Mouse (Mus musculus): ENCODE measurements at regions not wholly inside any gene's neighbourhood (a gene's known extent, or its start where the extent isn't known, plus 50 kb on each side); places are given as distances from the start of the nearest gene placed in this dataset.
A peak's percentile ranks its signal among the peaks of the same experiment; 100 is the strongest.

DNA sequence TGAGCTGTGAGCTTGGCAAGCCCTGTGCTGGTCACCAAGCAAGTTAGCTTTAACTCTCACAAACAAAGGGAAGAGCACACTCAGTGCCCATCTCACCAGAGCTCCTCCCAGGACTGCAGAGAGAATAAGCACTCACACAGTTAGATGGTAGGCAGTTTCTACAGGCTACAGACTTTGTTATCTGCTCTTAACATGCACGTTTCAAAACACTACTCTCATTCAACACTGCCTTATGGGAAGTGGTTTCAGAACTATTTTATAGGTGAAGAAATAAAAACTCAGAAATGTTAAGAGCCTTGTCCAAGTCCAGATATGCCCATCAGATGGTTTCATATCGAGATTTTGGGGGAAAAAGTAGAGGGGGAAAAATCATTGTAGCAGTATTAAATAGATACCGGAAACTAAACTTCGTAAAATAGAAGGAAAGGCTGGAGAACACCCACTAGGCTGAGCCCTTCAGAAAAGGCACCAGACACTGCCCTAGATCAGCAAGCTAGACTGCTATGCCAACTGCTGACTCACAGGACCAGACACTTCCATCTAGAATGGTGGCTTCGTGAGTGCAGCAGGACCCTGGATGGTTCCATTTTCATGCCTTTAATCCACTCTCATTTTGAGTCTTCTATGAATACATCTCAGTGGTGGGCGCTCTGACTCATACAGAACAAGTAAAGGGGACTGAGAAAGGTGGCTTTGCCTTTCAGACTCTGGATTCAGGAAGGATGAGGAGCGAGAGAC, 51.3 kb upstream of the Serbp1 start:
- DNase-seq: no peak

GRCm38 (mm10) chr6:67184662-67185061, 53.3 kb upstream of the Serbp1 start:
- no peak for DNase-seq

- DNase-seq: no peak
These were observed 54.3 kb upstream of the Serbp1 start for GRCm38 (mm10) chr6:67183481-67184215.

GRCm38 (mm10) chr6:67182453-67182852, 55.5 kb upstream of the Serbp1 start:
- DNase-seq: no peak

- DNase-seq: no peak
These were observed 56.5 kb upstream of the Serbp1 start for GRCm38 (mm10) chr6:67181459-67181858.

DNA sequence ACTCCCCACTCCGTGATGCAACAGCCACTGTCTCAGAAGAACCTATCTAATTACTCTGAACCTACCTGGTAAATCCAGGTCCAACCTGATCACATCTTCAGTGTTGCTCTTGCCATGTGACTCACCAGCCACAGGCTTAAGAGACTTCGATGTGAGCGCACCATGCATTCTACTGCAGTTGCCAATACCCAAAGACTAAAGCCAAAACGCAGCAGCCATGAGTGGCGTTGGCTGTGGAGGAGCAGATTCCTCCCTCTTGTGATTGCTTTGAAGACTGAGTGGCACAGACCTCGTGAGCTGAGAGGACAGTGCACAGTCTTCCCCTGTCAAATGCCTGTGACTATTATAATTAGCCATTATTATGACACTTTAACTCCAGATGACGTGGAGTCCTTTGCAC, 58.6 kb upstream of the Serbp1 start:
- DNase-seq: peak; percentile 28 to 40

- DNase-seq: no peak
These were observed 59.4 kb upstream of the Serbp1 start for GRCm38 (mm10) chr6:67178531-67178930.

GRCm38 (mm10) chr6:67178101-67178500, 59.9 kb upstream of the Serbp1 start:
- peak; percentile 37 to 61 for DNase-seq

DNA sequence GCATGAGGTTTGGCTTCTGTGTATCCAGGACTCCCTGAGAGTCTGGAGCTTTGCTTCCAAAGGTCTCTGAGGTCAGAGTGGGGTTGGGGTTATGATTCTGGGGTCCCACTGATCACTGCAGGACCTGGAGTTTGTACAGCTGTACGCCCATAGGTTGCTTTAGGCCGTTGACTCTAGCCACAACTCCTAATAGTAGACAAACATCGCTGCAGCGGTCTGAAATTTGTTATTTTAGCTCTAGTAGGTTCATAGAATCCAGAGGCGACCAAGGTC, 67.4 kb upstream of the Serbp1 start:
- DNase-seq: no peak

DNA sequence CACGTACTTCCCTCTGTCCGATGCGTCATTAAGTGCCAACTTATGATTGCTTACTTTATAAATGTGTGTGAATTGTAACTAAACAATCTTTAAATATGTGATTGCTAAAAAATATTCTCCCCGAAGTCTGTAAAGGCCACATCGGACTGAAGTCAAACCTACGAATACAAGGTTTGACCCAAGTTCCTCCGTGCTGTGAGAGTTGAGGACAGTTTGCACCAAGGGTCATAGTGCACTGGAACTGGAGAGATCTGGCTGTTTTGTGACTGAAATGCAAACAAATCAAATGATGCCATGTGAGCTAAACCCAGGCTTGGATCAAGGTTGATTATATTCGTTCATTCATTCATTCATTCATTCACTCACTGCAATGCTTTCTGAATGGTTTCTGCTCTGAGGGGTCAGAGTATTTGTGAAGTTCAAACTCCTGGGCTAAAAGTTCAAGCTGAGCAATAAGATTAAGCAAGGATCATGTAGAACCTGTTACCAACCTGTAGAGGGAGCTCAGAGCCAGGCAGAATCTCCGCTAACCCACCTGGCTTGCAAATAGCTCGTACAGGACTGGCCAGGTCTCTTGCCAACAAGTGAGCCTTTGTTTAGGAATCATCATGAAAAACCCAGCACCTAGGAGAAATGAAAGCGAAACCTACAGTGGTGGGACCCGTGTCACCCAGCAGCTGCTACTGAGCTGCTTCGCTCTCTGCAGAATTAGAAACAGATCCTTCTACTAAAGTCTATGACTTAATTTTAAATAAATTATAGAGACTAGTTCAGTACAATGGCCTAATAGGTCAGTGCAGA, 67.9 kb upstream of the Serbp1 start:
- DNase-seq: peak; percentile 62 to 77

DNA sequence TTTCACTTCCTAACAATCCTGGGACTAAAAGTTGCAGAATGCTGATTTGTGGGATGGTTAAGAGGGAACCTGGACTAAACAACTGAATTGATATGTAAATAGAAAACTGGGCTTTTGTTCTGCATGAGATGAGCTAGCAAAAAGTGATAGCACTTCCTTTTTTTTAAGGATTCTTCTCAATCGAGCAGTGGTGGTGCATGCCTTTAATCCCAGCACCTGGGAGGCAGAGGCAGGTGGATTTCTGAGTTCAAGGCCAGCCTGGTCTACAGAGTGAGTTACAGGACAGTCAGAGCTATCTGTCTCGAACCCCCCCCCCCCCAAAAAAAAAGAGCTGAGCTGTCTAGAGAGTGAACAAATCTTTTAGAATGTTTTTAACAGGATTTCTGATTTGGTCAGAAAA, 69.2 kb upstream of the Serbp1 start:
- DNase-seq: no peak

GRCm38 (mm10) chr6:67168031-67168777, 69.8 kb upstream of the Serbp1 start:
- DNase-seq: peak; percentile 39 to 42

DNA sequence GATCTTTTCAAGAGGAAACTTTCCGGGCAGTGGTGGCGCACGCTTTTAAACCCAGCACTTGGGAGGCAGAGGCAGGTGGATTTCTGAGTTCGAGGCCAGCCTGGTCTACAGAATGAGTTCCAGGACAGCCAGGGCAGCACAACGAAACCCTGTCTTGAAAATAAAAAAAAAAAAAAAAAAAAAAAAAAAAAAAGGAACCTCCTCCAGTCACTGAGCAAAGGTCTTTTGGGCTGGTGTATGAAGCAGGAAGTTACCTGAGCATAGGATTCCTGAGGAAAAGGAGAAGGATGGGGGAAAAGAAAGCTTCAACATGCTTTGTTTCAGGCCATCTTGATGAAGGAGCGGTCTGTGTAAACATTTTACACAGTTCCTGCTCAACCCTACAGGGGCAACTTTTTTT, 72.9 kb upstream of the Serbp1 start:
- no peak for DNase-seq

DNA sequence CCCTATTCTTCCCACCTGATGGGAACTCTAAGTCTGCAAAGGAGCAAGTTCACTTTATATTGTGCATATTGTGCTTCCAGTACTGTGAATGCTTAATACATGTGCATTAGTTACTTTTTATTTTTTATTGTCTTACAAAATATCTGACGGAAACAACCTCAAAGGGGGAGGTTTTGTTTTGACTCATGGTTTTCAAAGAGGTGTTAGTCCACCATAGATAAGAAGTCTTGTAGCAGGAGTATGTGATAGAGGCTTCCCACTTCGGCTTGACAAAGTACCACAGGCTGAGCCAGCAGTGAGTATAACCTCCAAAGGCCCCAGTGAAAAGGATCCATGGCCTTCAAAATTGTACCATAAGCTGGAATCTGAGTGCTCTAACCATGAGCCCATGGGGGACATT, 74.0 kb upstream of the Serbp1 start:
- no peak for DNase-seq

GRCm38 (mm10) chr6:67162814-67163213, 75.2 kb upstream of the Serbp1 start:
- peak in 1 of 2 experiments; percentile 51 for DNase-seq

DNA sequence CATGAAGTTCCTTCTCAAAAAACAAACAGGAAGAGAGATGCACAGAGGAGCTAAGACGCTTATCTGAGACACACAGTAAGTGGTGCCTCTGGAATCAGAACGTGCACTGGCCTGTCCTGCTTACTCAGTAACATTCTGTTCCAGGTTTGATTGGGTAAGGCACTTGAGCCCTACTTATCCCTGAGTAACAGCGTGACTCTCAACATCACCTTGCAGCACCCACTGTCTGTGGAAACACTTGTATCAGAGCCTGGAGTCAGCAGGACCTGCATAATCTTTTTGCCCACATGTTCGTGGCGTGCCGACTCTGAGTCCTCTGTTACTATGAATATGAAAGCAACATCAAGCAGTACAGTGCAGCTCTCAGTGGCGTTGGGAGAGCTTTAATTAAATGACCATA, 76.4 kb upstream of the Serbp1 start:
- no peak for DNase-seq

DNA sequence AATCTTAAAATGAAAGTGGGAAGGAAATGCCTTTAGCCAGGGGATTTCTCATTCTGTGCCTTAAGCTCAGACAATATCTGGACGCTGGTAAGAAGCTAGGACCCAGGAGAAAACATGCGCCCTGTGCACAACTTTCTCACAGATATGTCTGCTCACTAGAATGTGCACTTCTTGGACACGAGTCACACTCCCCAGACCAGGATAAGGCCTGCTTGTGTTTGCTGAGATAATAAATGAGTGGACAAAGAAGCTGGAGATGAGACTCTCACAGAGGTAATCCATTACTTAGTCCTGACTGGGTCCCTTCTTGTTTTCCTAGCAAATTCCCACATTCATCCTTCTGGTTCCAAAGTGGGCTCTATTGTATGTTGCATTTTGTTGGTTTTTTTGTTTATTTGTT, 77.4 kb upstream of the Serbp1 start:
- no peak for DNase-seq

- DNase-seq: no peak
These were observed 78.1 kb upstream of the Serbp1 start for GRCm38 (mm10) chr6:67159726-67160523.

DNA sequence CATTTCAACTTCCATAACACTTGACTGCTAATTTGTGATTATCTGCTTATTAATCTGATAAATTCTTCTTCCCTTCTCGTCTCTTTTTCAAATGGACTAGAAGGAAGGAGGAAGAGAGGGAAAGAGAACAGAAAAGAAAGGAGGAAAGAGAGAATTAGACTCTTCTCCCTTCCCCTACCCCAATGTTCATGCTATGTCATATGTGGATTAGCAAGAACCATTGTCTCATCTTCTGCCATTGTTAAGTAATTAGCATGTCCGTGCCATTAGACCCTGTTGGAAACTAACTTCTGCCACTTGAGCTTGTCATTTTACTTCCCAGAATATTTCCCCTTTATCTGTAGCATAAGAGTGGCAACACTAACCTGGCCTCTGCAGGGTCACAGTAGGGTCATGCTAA, 78.8 kb upstream of the Serbp1 start:
- DNase-seq: no peak

- DNase-seq: peak; percentile 88 to 92
These were observed 79.2 kb upstream of the Serbp1 start for GRCm38 (mm10) chr6:67158765-67159164.

GRCm38 (mm10) chr6:67152845-67153468, 85.0 kb upstream of the Serbp1 start:
- DNase-seq: no peak

DNA sequence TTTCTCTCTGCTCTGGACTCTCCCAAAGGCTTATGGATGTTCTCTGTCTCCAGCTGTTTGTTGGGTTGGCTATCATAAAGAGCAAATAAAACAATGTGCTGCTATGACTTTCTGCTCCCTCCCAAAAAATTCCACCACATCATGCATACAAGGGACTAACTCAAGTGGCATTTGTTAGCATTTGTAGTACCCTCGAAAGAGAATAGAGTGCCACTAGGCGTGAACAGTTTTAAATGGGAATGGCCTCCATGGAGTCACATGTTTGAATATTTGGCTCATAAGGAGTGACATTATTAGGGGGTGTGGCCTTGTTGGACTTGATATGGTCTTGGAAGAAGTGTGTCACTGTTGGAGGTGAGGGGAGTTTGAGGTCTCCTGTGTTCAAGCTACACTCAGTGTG, 86.5 kb upstream of the Serbp1 start:
- DNase-seq: no peak
